Mouse (Mus musculus): ENCODE measurements at regions not wholly inside any gene's neighbourhood (a gene's known extent, or its start where the extent isn't known, plus 50 kb on each side); places are given as distances from the start of the nearest gene placed in this dataset.

GRCm38 (mm10) chr7:69837379-69837778 lies 529.2 kb downstream of the Nr2f2 start:
- TF ChIP-seq GATA1 (IDR thresholded peaks at IDR 0.05; ENCODE audit: low read length) = no peak
- no peak for TF ChIP-seq TAL1 (IDR thresholded peaks at IDR 0.05; ENCODE audit: low read length)

All from erythroblast, embryonic 14.5 days (primary cell).